Mouse (Mus musculus) heart, embryonic 13.5 days (tissue): ENCODE measurements around the gene Rhoa. TPM values are rescaled to one million over a fixed set of nuclear protein-coding genes. Genes with fewer than 3 reads are reported as not detected.
A peak's percentile ranks its signal among the peaks of the same experiment; 100 is the strongest.

ENCODE experiments used
- ATAC-seq: fragments of 200-750 bp; cut with Nextera tagmentation; 2 replicates; pipeline ENCODE4 v1.8.0; 2017; ENCODE audit warnings: moderate TSS enrichment; ENCODE audit not compliant: insufficient number of reproducible peaks, low FRiP score, low TSS enrichment; ENCODE audit errors: extremely low read depth
- H3K27ac ChIP-seq: fragments of 300-500 bp; sonication (generic); replicated peaks from 2 replicates; pipeline ENCODE4 v1.5.1; 2015; ENCODE audit warnings: moderate library complexity, mild to moderate bottlenecking, inconsistent platforms
- H3K27me3 ChIP-seq: fragments of 300-500 bp; sonication (generic); replicated peaks from 2 replicates; pipeline ENCODE4 v1.6.1; 2015; ENCODE audit warnings: mild to moderate bottlenecking, inconsistent platforms
- H3K36me3 ChIP-seq: fragments of 300-500 bp; sonication (generic); 2 replicates; pipeline ENCODE4 v1.6.1; 2015; ENCODE audit warnings: mild to moderate bottlenecking, inconsistent platforms
- H3K4me1 ChIP-seq: fragments of 300-500 bp; sonication (generic); 2 replicates; pipeline ENCODE4 v1.6.1; 2015; ENCODE audit warnings: inconsistent platforms
- H3K4me2 ChIP-seq: fragments of 300-500 bp; sonication (generic); 2 replicates; pipeline ENCODE4 v1.6.1; 2015; ENCODE audit warnings: inconsistent platforms, mild to moderate bottlenecking, moderate library complexity
- H3K4me3 ChIP-seq: fragments of 300-500 bp; sonication (generic); 2 replicates; pipeline ENCODE4 v1.5.1; 2015; ENCODE audit warnings: moderate library complexity, mild to moderate bottlenecking, inconsistent platforms
- H3K9ac ChIP-seq: fragments of 300-500 bp; sonication (generic); 2 replicates; pipeline ENCODE4 v1.6.1; 2015; ENCODE audit warnings: inconsistent platforms, mild to moderate bottlenecking, moderate library complexity
- H3K9me3 ChIP-seq: fragments of 300-500 bp; sonication (generic); 2 replicates; pipeline ENCODE4 v1.6.1; 2016; ENCODE audit warnings: inconsistent platforms
- WGBS: fragments of 180-500 bp; shearing (Covaris S2); methylation state at CpG from one replicate; pipeline ENCODE4 v1.1.7; 2015; ENCODE audit warnings: mixed read lengths; 5-methylcytosine and 5-hydroxymethylcytosine counted together
- polyA plus RNA-seq: library from polyadenylated mRNA; unstranded; fragments of >200 nt; fragmentation: Nextera tagmentation; extraction: Ambion mirVana; gene quantifications from 2 replicates; pipeline ENCODE4 v1.2.1, GENCODE M21; 2015

Rhoa gene
- polyA plus RNA-seq, 1 experiment from 2014 or later = 332 TPM

DNA sequence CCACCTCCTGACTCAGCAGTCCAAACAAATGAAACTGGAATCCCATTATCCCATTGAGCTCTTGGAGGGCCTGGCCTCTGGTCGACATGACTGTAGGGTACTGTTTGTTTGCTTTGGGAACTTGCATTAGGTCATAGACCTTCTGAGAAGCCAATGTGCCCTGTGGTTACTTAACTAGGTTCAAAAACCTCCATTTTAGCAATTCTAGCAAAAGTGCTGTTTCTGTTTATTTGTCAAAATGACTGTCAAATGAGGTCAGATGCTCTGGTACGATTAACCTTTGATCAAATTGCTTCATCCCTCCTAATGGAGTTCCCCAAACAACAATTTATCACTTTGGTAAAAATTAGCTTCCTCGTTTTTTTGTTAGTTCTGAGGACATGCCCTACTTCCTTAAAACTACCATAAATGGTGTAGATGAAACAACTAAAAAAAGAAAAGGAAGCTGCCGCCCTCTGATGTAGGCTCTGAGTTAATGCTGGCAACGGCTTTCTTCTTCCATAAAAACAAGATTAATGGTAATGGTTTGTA is 36.4 kb downstream of the Rhoa start:
- Histone ChIP-seq H3K4me1 (peaks cover 47% of the 10 kb centered on the region), H3K27ac (peak overlapping the region; percentile 97; the same call in 1 of the 2 replicates), H3K27me3 (no peaks in the 10 kb centered on the region), H3K4me3 (peak overlapping the region; percentile 87), H3K9ac (peak overlapping the region; percentile 59; the same call in 1 of the 2 replicates), H3K9me3 (no peaks in the 10 kb centered on the region), H3K36me3 (peaks cover 10% of the 10 kb centered on the region), H3K4me2 (peak overlapping the region; percentile 87)
- no peak for ATAC-seq
- 49% methylated on average over 5 of the region's 5 CpGs for WGBS

DNA sequence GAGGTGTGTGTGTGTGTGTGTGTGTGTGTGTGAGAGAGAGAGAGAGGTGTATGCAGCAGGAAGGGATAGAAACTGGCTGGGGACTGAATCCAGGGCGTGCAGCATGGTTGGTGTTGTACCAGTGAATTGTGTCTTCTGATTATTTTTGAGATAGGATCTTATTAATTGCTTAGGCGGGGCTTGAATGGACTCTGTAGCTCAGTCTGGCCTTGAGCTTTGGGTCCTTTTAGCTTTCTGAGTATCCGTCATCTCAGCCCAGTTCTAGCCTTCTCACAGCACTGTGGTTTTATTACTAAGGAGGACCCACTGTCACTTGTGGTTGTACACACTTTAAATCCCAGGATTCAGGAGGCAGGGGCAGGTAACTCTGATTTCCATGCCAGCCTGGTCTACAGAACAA is 37.4 kb downstream of the Rhoa start:
- WGBS = 91% methylated on average over 3 of the region's 3 CpGs
- no peak for ATAC-seq

DNA sequence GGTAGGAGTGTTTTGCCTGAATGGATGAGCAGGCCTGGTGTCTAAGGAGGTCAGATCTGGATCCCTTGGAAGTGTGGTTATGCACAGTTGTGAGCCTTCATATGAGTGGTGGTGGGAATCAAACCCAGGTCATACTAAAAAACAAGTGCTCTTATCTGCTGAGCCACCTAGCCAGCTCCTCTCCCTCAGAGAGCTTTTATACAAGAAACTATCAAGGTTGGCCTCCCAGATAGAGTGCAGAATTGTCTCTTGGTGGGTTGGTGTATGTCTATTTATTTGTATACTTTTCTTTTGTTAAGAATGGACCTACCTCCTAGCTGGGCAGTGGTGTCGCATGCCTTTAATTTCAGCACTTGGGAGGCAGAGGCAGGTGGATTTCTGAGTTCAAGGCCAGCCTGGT is 37.9 kb downstream of the Rhoa start:
- Histone ChIP-seq H3K9me3 (no peaks in the 10 kb centered on the region), H3K4me1 (peaks cover 42% of the 10 kb centered on the region), H3K9ac (no peak overlapping the region), H3K27ac (no peak overlapping the region; the same call in 1 of the 2 replicates), H3K27me3 (no peaks in the 10 kb centered on the region), H3K36me3 (no peaks in the 10 kb centered on the region), H3K4me2 (peak overlapping the region; percentile 33), H3K4me3 (no peak overlapping the region)
- ATAC-seq = no peak
- WGBS = 96% methylated on average over 1 of the region's 1 CpGs

More for the DNA sequence above, 37.4 kb downstream of the Rhoa start:
- Histone ChIP-seq H3K4me3 (no peak overlapping the region), H3K4me2 (peak overlapping the region; percentile 33; the same call in 1 of the 2 replicates), H3K9me3 (no peaks in the 10 kb centered on the region), H3K27me3 (no peaks in the 10 kb centered on the region), H3K9ac (0 out of 2 replicates have a peak overlapping the region, but pooled peaks have one; percentile 19), H3K27ac (no peak overlapping the region; the same call in 1 of the 2 replicates), H3K36me3 (peaks cover 2% of the 10 kb centered on the region; the same call in 1 of the 2 replicates), H3K4me1 (peaks cover 42% of the 10 kb centered on the region)

DNA sequence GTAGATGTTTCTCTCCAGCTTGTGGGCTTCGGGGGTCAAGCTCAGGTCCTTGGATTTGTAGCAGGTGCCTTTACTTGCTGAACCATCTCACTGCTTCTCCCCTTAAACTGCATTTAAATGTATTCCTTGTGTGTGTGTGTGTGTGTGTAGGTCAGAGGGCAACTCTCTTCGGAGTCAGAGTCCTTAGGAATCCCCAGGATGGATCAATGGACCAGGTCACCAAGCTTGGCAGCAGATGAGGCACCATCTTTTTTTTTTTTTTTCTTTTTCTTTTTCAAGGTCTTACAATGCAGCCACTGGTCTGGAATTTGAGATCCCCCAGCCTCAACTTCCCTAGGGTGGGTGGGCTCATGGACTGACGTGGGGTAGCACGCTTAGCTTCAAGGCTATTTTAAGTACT is 38.5 kb downstream of the Rhoa start:
- Histone ChIP-seq H3K36me3 (no peaks in the 10 kb centered on the region), H3K27ac (no peak overlapping the region), H3K4me2 (0 out of 2 replicates have a peak overlapping the region, but pooled peaks have one; percentile 16), H3K9me3 (no peaks in the 10 kb centered on the region), H3K4me1 (peaks cover 47% of the 10 kb centered on the region), H3K27me3 (no peaks in the 10 kb centered on the region), H3K4me3 (no peak overlapping the region), H3K9ac (no peak overlapping the region)
- ATAC-seq = no peak
- WGBS = 67% methylated on average over 4 of the region's 4 CpGs

DNA sequence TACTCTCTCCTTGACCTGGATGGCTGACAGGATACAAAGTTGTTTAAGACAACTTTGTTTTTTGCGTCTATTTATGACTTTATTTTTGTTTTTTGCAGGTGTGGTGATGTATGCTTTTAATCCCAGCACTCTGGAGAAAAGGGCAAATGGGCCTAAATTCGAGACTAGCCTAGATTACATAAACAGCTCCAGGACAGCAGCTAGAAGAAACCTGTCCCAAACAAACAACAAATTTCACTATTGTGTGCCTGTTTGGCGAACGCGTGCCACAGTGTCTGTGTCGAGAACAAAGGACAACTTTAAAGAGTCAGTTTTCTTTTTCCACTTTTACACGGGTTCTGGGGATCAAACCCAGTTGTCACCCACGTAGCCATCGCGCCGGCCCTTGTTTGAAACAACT is 41.1 kb downstream of the Rhoa start:
- no peaks in the 10 kb centered on the region for H3K27me3 ChIP-seq
- peak overlapping the region; percentile 96 for H3K27ac ChIP-seq
- H3K4me3 ChIP-seq = peak overlapping the region; percentile 92
- H3K9ac ChIP-seq = peak overlapping the region; percentile 94
- peaks cover 28% of the 10 kb centered on the region for H3K4me1 ChIP-seq
- no peak for ATAC-seq
- H3K36me3 ChIP-seq = peaks cover 22% of the 10 kb centered on the region
- H3K9me3 ChIP-seq = no peaks in the 10 kb centered on the region
- 7% methylated on average over 11 of the region's 11 CpGs for WGBS
- H3K4me2 ChIP-seq = peak overlapping the region; percentile 89

DNA sequence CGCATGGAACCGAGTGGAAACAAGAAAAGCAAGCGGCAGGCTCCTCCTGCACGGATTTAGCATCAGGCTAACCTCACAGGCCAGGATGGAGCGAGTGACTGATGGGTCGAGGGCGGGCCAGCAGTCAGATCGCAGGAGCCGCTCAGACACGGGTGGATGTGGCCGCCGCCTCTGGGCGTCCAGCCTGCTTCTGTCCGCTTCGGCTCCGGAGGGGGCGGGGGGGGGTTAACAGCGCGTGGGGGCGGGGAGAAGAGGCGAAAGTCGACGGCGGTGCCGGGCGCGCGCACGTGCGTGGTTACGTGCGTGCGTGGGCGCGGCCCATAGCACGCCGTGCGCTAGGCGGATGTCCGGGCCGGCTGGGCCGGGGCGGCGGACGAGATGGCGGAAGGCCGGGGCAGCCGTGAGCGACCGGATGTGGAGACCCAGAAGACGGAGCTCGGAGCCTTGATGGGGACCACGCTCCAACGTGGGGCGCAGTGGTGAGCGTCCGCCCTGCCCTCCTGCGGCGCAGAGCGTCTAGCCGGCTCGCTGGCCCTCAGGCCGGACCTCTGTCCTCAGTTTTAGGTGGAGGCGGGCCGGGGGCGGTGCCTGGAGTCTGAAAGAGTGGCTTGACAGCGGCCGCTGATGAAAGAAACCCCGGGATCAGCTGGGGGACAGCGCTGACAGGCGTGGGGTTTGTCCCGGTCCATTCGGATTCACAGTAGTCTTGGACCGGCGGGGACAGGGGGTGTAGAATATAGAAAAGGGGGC is 41.8 kb downstream of the Rhoa start, which contains the start of gene Usp4:
Gene Usp4 (plus strand): TSS at position 314 of the 750 bp plus-strand sequence.
- Histone ChIP-seq H3K4me2 (peak within 1 kb of the TSS; percentile 89), H3K27ac (peak within 1 kb of the TSS; percentile 96), H3K9ac (peak within 1 kb of the TSS; percentile 94), H3K4me1 (peaks cover 24% of the 10 kb centered on the region), H3K27me3 (no peaks in the 10 kb centered on the region), H3K9me3 (no peaks in the 10 kb centered on the region), H3K36me3 (peaks cover 29% of the 10 kb centered on the region), H3K4me3 (peak within 1 kb of the TSS; percentile 92)
- peak; percentile 87 for ATAC-seq
- under 1% methylated on average over 74 of the region's 75 CpGs for WGBS

DNA sequence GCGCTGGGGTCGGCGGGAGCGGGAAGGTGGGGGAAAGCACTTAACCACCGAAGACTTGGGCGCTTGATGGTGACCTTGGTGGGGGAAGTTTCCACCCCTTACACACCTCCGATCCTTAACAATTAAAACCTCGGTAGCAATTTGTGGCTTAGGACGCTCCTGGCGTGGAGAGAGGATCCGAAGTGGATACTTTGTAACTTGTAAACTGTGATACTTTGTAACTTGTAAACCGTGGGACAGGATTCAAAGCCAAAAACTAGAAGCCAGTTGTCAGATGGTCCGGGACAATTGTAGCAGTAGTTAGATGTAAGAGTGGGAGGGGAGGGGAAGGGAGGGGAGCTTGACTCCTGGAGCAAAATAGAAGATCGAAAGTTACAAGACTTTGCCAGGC is 42.4 kb downstream of the Rhoa start:
- H3K36me3 ChIP-seq = peaks cover 35% of the 10 kb centered on the region
- no peak for ATAC-seq
- WGBS = 5% methylated on average over 14 of the region's 14 CpGs

DNA sequence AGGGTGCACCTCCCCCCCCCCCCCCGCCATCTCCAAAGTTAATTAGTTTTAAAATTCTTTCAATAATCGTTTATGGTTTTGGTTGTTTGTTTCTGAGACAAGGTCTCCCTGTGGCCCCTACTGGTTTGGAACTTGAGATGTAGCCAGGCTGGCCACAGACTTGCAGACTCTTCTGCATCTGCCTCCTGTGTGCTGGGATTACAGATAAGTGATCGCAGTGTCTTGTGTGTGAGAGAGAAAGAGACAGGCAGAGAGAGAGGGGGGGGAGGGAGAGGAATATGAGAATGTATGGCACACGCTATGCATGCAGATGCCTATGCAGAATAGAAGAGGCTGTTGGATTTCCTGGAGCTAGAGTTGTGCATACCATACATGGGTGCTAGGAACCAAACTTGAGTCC is 43.8 kb downstream of the Rhoa start:
- WGBS = 87% methylated on average over 4 of the region's 4 CpGs
- Histone ChIP-seq H3K27me3 (no peaks in the 10 kb centered on the region), H3K4me3 (no peak overlapping the region), H3K4me2 (peak overlapping the region; percentile 89), H3K36me3 (peaks cover 49% of the 10 kb centered on the region), H3K9me3 (no peaks in the 10 kb centered on the region), H3K4me1 (peaks cover 24% of the 10 kb centered on the region), H3K9ac (no peak overlapping the region), H3K27ac (no peak overlapping the region)
- no peak for ATAC-seq

More for the DNA sequence above, 42.4 kb downstream of the Rhoa start:
- Histone ChIP-seq H3K9ac (peak overlapping the region; percentile 94), H3K9me3 (no peaks in the 10 kb centered on the region), H3K4me3 (peak overlapping the region; percentile 92), H3K4me2 (peak overlapping the region; percentile 89), H3K4me1 (peaks cover 24% of the 10 kb centered on the region), H3K27me3 (no peaks in the 10 kb centered on the region), H3K27ac (peak overlapping the region; percentile 96)

DNA sequence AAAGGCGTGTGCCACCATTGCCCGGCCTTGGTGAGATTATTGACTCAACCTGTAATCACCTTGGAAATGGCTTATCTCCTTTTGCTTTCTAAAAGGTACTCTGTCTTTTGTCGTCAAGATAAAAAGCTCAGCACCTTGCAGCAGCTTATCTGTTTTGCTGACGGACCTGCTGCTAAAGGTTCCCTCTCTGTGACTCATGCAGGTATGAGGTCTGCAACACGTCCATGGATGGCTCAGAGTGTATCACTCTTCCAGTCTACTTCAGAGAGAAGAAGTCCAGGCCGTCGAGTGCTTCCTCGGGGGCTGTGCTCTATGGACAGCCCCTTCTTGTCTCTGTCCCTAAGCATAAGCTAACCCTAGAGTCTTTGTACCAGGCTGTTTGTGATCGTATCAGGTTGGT is 72.3 kb downstream of the Rhoa start:
- Histone ChIP-seq H3K4me3 (no peak overlapping the region), H3K9ac (no peak overlapping the region), H3K9me3 (no peaks in the 10 kb centered on the region), H3K4me1 (peaks cover 7% of the 10 kb centered on the region; the same call in 1 of the 2 replicates), H3K4me2 (no peak overlapping the region), H3K36me3 (peaks cover 98% of the 10 kb centered on the region), H3K27me3 (no peaks in the 10 kb centered on the region), H3K27ac (no peak overlapping the region)
- ATAC-seq = no peak
- whole genome bisulfite sequencing = 44% methylated on average over 9 of the region's 9 CpGs

DNA sequence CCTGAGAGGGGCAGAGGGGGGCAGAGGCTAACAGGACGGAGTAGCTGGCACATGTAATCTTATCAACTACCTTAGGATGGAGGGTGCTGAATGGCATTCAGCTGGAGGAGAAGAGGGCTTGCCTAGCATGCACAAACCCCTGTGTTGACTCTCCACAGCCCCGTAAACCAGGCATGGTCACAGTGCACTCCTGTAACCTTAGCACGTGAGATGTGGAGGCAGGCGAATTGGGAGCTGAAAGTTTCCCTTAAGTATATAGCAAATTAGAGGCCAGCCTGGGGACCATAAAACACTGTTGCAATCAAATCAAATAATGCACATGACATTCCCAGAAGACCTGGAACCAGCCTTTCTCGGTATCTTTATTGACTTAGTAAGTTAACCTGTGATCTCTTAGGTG is 72.8 kb downstream of the Rhoa start:
- no peak for ATAC-seq
- no peak overlapping the region for H3K27ac ChIP-seq
- no peaks in the 10 kb centered on the region for H3K27me3 ChIP-seq
- H3K36me3 ChIP-seq = peaks cover 98% of the 10 kb centered on the region
- H3K9ac ChIP-seq = no peak overlapping the region
- no peaks in the 10 kb centered on the region for H3K9me3 ChIP-seq
- H3K4me3 ChIP-seq = no peak overlapping the region
- H3K4me1 ChIP-seq = peaks cover 7% of the 10 kb centered on the region; the same call in 1 of the 2 replicates
- WGBS = 64% methylated on average over 5 of the region's 5 CpGs
- no peak overlapping the region for H3K4me2 ChIP-seq

DNA sequence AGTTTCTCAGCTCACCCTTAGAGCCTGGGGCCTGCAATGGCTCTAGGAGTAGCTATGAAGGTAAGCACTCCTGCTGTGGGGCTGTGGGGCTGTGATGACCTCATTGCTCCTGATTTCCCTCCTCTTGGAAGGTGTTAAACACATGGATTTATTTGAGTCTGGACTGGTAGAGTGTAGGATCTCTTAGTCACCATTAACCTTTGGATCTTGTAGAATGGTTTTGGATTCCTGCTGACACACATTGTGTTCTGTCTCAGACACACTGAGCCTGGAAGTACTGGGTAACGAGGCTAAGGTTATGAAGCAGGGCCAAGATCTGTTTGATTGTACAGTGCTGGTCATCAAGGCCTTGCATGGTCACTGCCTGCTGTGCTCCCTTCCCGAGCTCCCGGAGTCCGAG is 73.4 kb downstream of the Rhoa start:
- Histone ChIP-seq H3K27ac (no peak overlapping the region), H3K4me2 (no peak overlapping the region), H3K27me3 (no peaks in the 10 kb centered on the region), H3K36me3 (peaks cover 98% of the 10 kb centered on the region), H3K9me3 (no peaks in the 10 kb centered on the region), H3K9ac (no peak overlapping the region), H3K4me1 (peaks cover 7% of the 10 kb centered on the region; the same call in 1 of the 2 replicates), H3K4me3 (no peak overlapping the region)
- no peak for ATAC-seq
- WGBS = 65% methylated on average over 4 of the region's 4 CpGs
